Mouse (Mus musculus): ENCODE data around the gene Chaf1a. TPM values are rescaled to one million over a fixed set of nuclear protein-coding genes. Genes with fewer than 3 reads are reported as not detected.

The Chaf1a gene
- polyA plus RNA-seq, 1 experiment from 2014 or later, result 5.0 TPM

DNA sequence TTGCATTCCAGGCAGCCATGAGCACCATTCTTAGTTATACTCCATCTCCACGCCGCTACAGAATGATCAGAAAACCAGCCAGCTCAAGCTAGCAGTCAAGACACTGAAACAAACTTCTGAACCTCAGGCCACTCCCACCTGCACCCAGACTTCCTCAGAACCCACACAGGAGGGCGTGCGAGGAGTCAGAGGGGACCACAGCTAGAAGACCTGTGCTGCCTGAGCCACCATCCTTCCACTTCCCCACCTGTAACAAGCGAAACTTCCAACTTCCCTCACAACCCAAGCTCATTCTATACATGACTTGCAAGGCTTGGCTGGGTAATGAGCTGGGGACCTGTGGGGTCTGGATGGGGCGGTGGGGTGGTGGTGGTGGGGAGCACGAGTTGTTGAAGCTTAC, 7.4 kb upstream of the Chaf1a start:
- DNase-seq (ENCODE audit: low spot score) (no peak), ATAC-seq (ENCODE audit: low FRiP score, low TSS enrichment) (no peak)
- Histone ChIP-seq H3K9me3 (ENCODE audit: control insufficient read depth, low read length) (no peaks in the 10 kb centered on the region), H3K4me1 (replicated peaks; ENCODE audit: control insufficient read depth, insufficient read depth) (peaks cover 8% of the 10 kb centered on the region), H3K36me3 (ENCODE audit: control insufficient read depth, insufficient read depth, low read length) (peaks cover 2% of the 10 kb centered on the region; the same call in 1 of the 2 replicates), H3K27me3 (ENCODE audit: control insufficient read depth, insufficient read depth, low read length) (no peaks in the 10 kb centered on the region), H3K4me3 (ENCODE audit: low read depth, low read length) (no peak overlapping the region), H3K9ac (ENCODE audit: low read length) (peak overlapping the region; percentile 27; the same call in 1 of the 2 replicates), H3K27ac (replicated peaks) (peak overlapping the region; percentile 63), H3K4me2 (replicated peaks; ENCODE audit: low read depth) (peak overlapping the region; percentile 12; the same call in 1 of the 2 replicates)
- WGBS, result 63% methylated on average over 7 of the region's 7 CpGs
- TF ChIP-seq CTCF (IDR thresholded peaks at IDR 0.05; ENCODE audit: low read depth), result no peak
- no peak for TF ChIP-seq EP300 (optimal IDR thresholded peaks at IDR 0.05)

DNA sequence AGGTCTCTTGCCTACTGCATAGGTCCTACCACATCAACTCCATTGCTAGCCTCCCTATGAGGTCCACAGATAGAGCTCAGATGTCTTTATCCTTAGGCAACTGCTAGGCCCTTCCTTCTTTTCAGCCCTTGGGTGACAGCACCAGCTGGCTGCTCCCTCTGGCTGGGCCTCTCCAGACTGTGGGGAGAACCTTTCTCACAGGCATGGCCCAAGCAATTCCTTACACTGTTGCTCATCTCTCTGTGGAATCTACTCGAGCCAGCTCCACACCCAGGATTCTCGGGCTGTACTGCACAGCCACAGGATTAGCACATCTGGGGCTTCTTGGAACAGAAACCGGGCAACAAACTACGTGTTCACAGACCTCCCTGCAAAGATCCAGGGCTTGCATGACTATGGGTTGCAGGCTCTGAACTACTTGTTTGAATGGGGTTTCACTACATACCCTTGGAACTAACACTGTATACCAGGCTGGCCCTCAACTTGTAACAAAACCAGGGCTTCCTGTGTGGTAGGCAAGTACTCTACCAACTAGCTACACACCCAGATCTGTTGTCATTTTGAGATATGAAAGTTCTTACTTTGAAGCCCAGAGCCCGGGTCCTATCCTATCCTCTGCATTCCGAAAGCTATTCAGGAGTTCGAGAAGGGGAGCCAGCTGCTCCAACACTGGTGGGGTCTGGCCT, 6.1 kb upstream of the Chaf1a start:
- Histone ChIP-seq H3K27ac (replicated peaks) (peak overlapping the region; percentile 70), H3K4me3 (ENCODE audit: low read depth, low read length) (peak overlapping the region; percentile 77; the same call in 1 of the 2 replicates), H3K27me3 (ENCODE audit: control insufficient read depth, insufficient read depth, low read length) (no peaks in the 10 kb centered on the region), H3K9me3 (ENCODE audit: control insufficient read depth, low read length) (no peaks in the 10 kb centered on the region), H3K9ac (ENCODE audit: low read length) (no peak overlapping the region), H3K4me2 (replicated peaks; ENCODE audit: low read depth) (peak overlapping the region; percentile 61; the same call in 1 of the 2 replicates), H3K4me1 (replicated peaks; ENCODE audit: control insufficient read depth, insufficient read depth) (peaks cover 8% of the 10 kb centered on the region), H3K36me3 (ENCODE audit: control insufficient read depth, insufficient read depth, low read length) (no peaks in the 10 kb centered on the region; the same call in 1 of the 2 replicates)
- 72% methylated on average over 7 of the region's 7 CpGs for WGBS
- ATAC-seq (ENCODE audit: low FRiP score, low TSS enrichment), result no peak
- DNase-seq (ENCODE audit: low spot score), result no peak
- TF ChIP-seq EP300 (optimal IDR thresholded peaks at IDR 0.05) (no peak), CTCF (IDR thresholded peaks at IDR 0.05; ENCODE audit: low read depth) (no peak)

DNA sequence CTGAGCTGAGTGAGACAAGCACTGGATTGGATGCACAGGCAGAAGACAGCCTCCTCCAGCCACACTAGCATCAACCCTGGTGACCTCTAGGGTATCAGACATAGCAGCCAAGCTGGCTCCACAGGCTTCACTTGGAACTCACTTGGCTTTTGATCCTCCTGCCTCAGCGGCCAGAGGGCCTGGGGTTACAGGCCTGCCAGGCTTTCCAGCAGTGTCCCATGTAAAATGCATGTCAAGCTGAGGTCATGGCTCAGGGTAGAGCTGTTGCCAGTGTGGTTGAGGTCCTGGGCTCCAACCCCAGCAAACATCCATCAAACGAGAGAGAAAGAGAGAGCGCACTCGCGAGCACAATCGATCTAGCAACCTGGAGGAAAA, 5.5 kb upstream of the Chaf1a start:
- H3K4me1 ChIP-seq (replicated peaks; ENCODE audit: control insufficient read depth, insufficient read depth), result peaks cover 8% of the 10 kb centered on the region
- DNase-seq (ENCODE audit: low spot score) (no peak), ATAC-seq (ENCODE audit: low FRiP score, low TSS enrichment) (no peak)
- no peak for TF ChIP-seq EP300 (optimal IDR thresholded peaks at IDR 0.05)
- no peak for TF ChIP-seq CTCF (IDR thresholded peaks at IDR 0.05; ENCODE audit: low read depth)
- H3K4me2 ChIP-seq (replicated peaks; ENCODE audit: low read depth), result peak overlapping the region; percentile 61; the same call in 1 of the 2 replicates
- 0 out of 2 replicates have a peak overlapping the region, but pooled peaks have one; percentile 23 for H3K9ac ChIP-seq (ENCODE audit: low read length)
- H3K27ac ChIP-seq (replicated peaks), result peak overlapping the region; percentile 70
- WGBS, result 74% methylated on average over 6 of the region's 6 CpGs
- H3K4me3 ChIP-seq (ENCODE audit: low read depth, low read length), result peak overlapping the region; percentile 77
- H3K36me3 ChIP-seq (ENCODE audit: control insufficient read depth, insufficient read depth, low read length), result no peaks in the 10 kb centered on the region
- H3K9me3 ChIP-seq (ENCODE audit: control insufficient read depth, low read length), result no peaks in the 10 kb centered on the region
- H3K27me3 ChIP-seq (ENCODE audit: control insufficient read depth, insufficient read depth, low read length), result no peaks in the 10 kb centered on the region

DNA sequence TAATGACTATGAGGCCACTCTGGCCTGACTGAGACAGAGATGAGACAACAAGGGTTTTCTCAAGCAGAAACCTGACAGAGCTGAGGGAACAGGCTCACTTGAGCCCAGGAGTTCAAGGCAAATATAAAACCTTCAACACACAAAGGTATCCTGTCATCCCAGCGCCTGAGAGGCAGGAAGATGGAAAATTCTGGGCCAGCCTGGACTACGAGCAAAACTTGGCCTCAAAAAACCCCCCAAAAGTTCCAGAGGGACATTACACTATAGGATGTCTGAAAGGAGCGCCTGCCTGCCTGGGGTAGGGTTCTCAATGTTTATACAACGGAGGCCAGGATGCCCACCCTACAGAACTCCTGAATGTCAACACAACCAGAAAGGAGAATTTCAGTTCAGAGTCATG, 5.0 kb upstream of the Chaf1a start:
- Histone ChIP-seq H3K9ac (ENCODE audit: low read length) (peak overlapping the region; percentile 92), H3K4me3 (ENCODE audit: low read depth, low read length) (peak overlapping the region; percentile 77), H3K27ac (replicated peaks) (peak overlapping the region; percentile 70), H3K9me3 (ENCODE audit: control insufficient read depth, low read length) (no peaks in the 10 kb centered on the region), H3K27me3 (ENCODE audit: control insufficient read depth, insufficient read depth, low read length) (no peaks in the 10 kb centered on the region), H3K4me2 (replicated peaks; ENCODE audit: low read depth) (peak overlapping the region; percentile 61), H3K36me3 (ENCODE audit: control insufficient read depth, insufficient read depth, low read length) (no peaks in the 10 kb centered on the region), H3K4me1 (replicated peaks; ENCODE audit: control insufficient read depth, insufficient read depth) (peaks cover 8% of the 10 kb centered on the region)
- WGBS, result 36% methylated on average over 4 of the region's 4 CpGs
- no peak for TF ChIP-seq EP300 (optimal IDR thresholded peaks at IDR 0.05)
- DNase-seq (ENCODE audit: low spot score) (no peak), ATAC-seq (ENCODE audit: low FRiP score, low TSS enrichment) (no peak)

DNA sequence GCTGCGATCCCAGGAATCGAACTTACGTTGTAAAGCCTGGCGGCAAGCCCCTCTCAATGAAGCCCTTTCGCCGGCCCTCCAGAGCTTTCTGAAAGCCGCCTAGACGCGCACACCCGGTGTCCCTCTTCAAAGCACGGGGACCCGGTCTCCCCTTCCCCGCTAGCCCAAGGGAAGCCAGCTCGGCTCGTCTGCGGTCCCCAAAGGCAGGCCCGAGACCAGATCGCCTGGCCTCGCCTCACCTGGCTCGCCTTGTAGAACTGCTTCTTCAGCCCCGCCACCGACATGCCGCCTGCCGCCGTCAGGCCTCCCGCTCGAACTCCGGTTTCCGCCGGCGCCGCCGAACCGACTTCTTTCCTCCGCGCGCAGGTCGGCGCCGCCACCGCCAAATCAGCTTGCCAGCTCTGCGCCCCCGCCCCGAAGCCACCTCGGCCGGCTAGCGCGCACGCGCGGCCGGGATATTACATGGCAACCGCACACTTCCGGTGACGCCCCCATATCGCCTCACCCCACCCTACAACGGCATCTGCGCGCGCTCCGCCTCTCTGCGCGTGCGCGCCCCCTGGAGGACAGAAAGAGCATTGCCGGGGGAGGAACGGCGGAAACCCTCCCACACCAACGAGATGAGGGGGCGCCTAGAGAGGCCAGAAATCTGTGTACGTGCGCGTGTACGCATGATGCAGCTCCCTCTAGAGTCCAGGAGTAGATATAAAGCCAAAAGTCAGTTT, 3.9 kb upstream of the Chaf1a start, which contains the start of gene Sh3gl1:
Gene Sh3gl1 (minus strand): TSS at position 460 of the 725 bp plus-strand sequence.
- ATAC-seq (ENCODE audit: low FRiP score, low TSS enrichment), result peak; percentile 90
- WGBS, result under 1% methylated on average over 74 of the region's 74 CpGs
- H3K9me3 ChIP-seq (ENCODE audit: control insufficient read depth, low read length), result no peaks in the 10 kb centered on the region
- no peaks in the 10 kb centered on the region for H3K27me3 ChIP-seq (ENCODE audit: control insufficient read depth, insufficient read depth, low read length)
- peak; percentile 99 for DNase-seq (ENCODE audit: low spot score)
- peaks cover 8% of the 10 kb centered on the region for H3K4me1 ChIP-seq (replicated peaks; ENCODE audit: control insufficient read depth, insufficient read depth)
- peak within 1 kb of the TSS; percentile 94 for H3K27ac ChIP-seq (replicated peaks)
- peak within 1 kb of the TSS; percentile 92 for H3K9ac ChIP-seq (ENCODE audit: low read length)
- H3K36me3 ChIP-seq (ENCODE audit: control insufficient read depth, insufficient read depth, low read length), result no peaks in the 10 kb centered on the region
- TF ChIP-seq CTCF (IDR thresholded peaks at IDR 0.05; ENCODE audit: low read depth) (peak; percentile 100), EP300 (optimal IDR thresholded peaks at IDR 0.05) (peak; percentile 90)
- peak within 1 kb of the TSS; percentile 77 for H3K4me3 ChIP-seq (ENCODE audit: low read depth, low read length)
- H3K4me2 ChIP-seq (replicated peaks; ENCODE audit: low read depth), result peak within 1 kb of the TSS; percentile 61
